Mouse (Mus musculus): ENCODE data around the gene Mok. TPM values are rescaled to one million over a fixed set of nuclear protein-coding genes. Genes with fewer than 3 reads are reported as not detected.
A peak's percentile ranks its signal among the peaks of the same experiment; 100 is the strongest.
"Not testable (repeated sequence)": the region's sequence is repeated elsewhere in the genome, so short reads cannot be mapped to it uniquely, and the experiment has no call there.

The Mok gene
- polyA plus RNA-seq, 1 experiment from 2014 or later = 12.1 TPM

- H3K36me3 ChIP-seq = peaks cover 36% of the 10 kb centered on the region
- no peak overlapping the region for H3K4me2 ChIP-seq (replicated peaks)
- no peak overlapping the region for H3K4me3 ChIP-seq (replicated peaks)
- peaks cover 7% of the 10 kb centered on the region; the same call in 1 of the 2 replicates for H3K4me1 ChIP-seq (replicated peaks)
- no peaks in the 10 kb centered on the region for H3K9me3 ChIP-seq
- no peak overlapping the region for H3K27ac ChIP-seq
- H3K27me3 ChIP-seq = no peaks in the 10 kb centered on the region
- no peak overlapping the region for H3K9ac ChIP-seq (replicated peaks)
- no peak for ATAC-seq
- WGBS = 93% methylated on average over 6 of the region's 6 CpGs
These were observed 23.3 kb upstream of the Mok start for GRCm38 (mm10) chr12:110864008-110864407.

GRCm38 (mm10) chr12:110861256-110861655, 20.5 kb upstream of the Mok start:
- peaks cover 21% of the 10 kb centered on the region for H3K36me3 ChIP-seq
- H3K9ac ChIP-seq (replicated peaks) = no peak overlapping the region
- peak; percentile 53 for ATAC-seq
- 42% methylated on average over 7 of the region's 7 CpGs for WGBS
- H3K27ac ChIP-seq = peak overlapping the region; percentile 49; the same call in 1 of the 2 replicates
- H3K4me2 ChIP-seq (replicated peaks) = no peak overlapping the region
- peaks cover 7% of the 10 kb centered on the region; the same call in 1 of the 2 replicates for H3K4me1 ChIP-seq (replicated peaks)
- H3K9me3 ChIP-seq = no peaks in the 10 kb centered on the region
- no peaks in the 10 kb centered on the region for H3K27me3 ChIP-seq
- no peak overlapping the region for H3K4me3 ChIP-seq (replicated peaks)

- ATAC-seq = no peak
- Histone ChIP-seq H3K4me3 (replicated peaks) (no peak overlapping the region), H3K27me3 (no peaks in the 10 kb centered on the region), H3K9ac (replicated peaks) (no peak overlapping the region), H3K4me2 (replicated peaks) (no peak overlapping the region), H3K27ac (no peak overlapping the region), H3K9me3 (no peaks in the 10 kb centered on the region), H3K36me3 (peaks cover 30% of the 10 kb centered on the region), H3K4me1 (replicated peaks) (peaks cover 7% of the 10 kb centered on the region; the same call in 1 of the 2 replicates)
These were observed 19.6 kb upstream of the Mok start for GRCm38 (mm10) chr12:110860293-110860692.

GRCm38 (mm10) chr12:110858681-110859080, 17.9 kb upstream of the Mok start:
- not testable (repeated sequence) for H3K27me3 ChIP-seq; H3K9ac ChIP-seq (replicated peaks); H3K4me3 ChIP-seq (replicated peaks); H3K4me2 ChIP-seq (replicated peaks); H3K9me3 ChIP-seq; H3K27ac ChIP-seq; ATAC-seq; H3K4me1 ChIP-seq (replicated peaks)
- H3K36me3 ChIP-seq = peaks cover 26% of the 10 kb centered on the region
- WGBS = 97% methylated on average over 15 of the region's 15 CpGs

GRCm38 (mm10) chr12:110857196-110857595, 16.5 kb upstream of the Mok start:
- no peak overlapping the region for H3K9ac ChIP-seq (replicated peaks)
- ATAC-seq = no peak
- WGBS = 91% methylated on average over 7 of the region's 7 CpGs

GRCm38 (mm10) chr12:110854786-110855737, 14.3 kb upstream of the Mok start:
- Histone ChIP-seq H3K9ac (replicated peaks) (no peak overlapping the region), H3K27ac (no peak overlapping the region), H3K36me3 (peaks cover 21% of the 10 kb centered on the region), H3K4me2 (replicated peaks) (no peak overlapping the region), H3K9me3 (no peaks in the 10 kb centered on the region), H3K4me3 (replicated peaks) (no peak overlapping the region), H3K4me1 (replicated peaks) (peaks cover 12% of the 10 kb centered on the region), H3K27me3 (no peaks in the 10 kb centered on the region; the same call in 1 of the 2 replicates)
- WGBS = 89% methylated on average over 32 of the region's 32 CpGs
- ATAC-seq = no peak

More at GRCm38 (mm10) chr12:110857196-110857595, 16.5 kb upstream of the Mok start:
- H3K4me3 ChIP-seq (replicated peaks) = no peak overlapping the region
- H3K4me2 ChIP-seq (replicated peaks) = no peak overlapping the region
- no peaks in the 10 kb centered on the region for H3K27me3 ChIP-seq
- H3K36me3 ChIP-seq = peaks cover 23% of the 10 kb centered on the region
- H3K27ac ChIP-seq = no peak overlapping the region
- peaks cover 7% of the 10 kb centered on the region; the same call in 1 of the 2 replicates for H3K4me1 ChIP-seq (replicated peaks)
- H3K9me3 ChIP-seq = no peaks in the 10 kb centered on the region

GRCm38 (mm10) chr12:110851923-110852322, 11.2 kb upstream of the Mok start:
- no peak overlapping the region for H3K9ac ChIP-seq (replicated peaks)
- H3K4me3 ChIP-seq (replicated peaks) = no peak overlapping the region
- peaks cover 13% of the 10 kb centered on the region for H3K36me3 ChIP-seq
- peaks cover 15% of the 10 kb centered on the region for H3K4me1 ChIP-seq (replicated peaks)
- H3K9me3 ChIP-seq = no peaks in the 10 kb centered on the region
- no peak for ATAC-seq
- no peak overlapping the region for H3K4me2 ChIP-seq (replicated peaks)
- 90% methylated on average over 1 of the region's 1 CpGs for WGBS
- no peak overlapping the region for H3K27ac ChIP-seq
- H3K27me3 ChIP-seq = peaks cover 15% of the 10 kb centered on the region

- Histone ChIP-seq H3K9me3 (no peaks in the 10 kb centered on the region), H3K9ac (replicated peaks) (no peak overlapping the region), H3K4me1 (replicated peaks) (peaks cover 16% of the 10 kb centered on the region), H3K36me3 (peaks cover 13% of the 10 kb centered on the region), H3K27me3 (peaks cover 20% of the 10 kb centered on the region), H3K4me2 (replicated peaks) (peak overlapping the region; percentile 75; the same call in 1 of the 2 replicates), H3K27ac (no peak overlapping the region), H3K4me3 (replicated peaks) (no peak overlapping the region)
- no peak for ATAC-seq
- 82% methylated on average over 12 of the region's 12 CpGs for WGBS
These were observed 10.7 kb upstream of the Mok start for GRCm38 (mm10) chr12:110851414-110851813.

GRCm38 (mm10) chr12:110850929-110851256, 10.2 kb upstream of the Mok start:
- Histone ChIP-seq H3K4me1 (replicated peaks) (peaks cover 21% of the 10 kb centered on the region), H3K36me3 (peaks cover 9% of the 10 kb centered on the region), H3K4me3 (replicated peaks) (peak overlapping the region; percentile 89), H3K9me3 (no peaks in the 10 kb centered on the region), H3K9ac (replicated peaks) (peak overlapping the region; percentile 88), H3K27me3 (peaks cover 25% of the 10 kb centered on the region), H3K4me2 (replicated peaks) (peak overlapping the region; percentile 75), H3K27ac (no peak overlapping the region)
- 17% methylated on average over 9 of the region's 9 CpGs for WGBS
- peak; percentile 15; the same call in 1 of the 2 replicates for ATAC-seq

GRCm38 (mm10) chr12:110850010-110850928, 9.5 kb upstream of the Mok start, which contains the start of gene Zfp839:
Gene Zfp839, plus strand, starts transcription at chr12:110850253.
- Histone ChIP-seq H3K4me2 (replicated peaks) (peak within 1 kb of the TSS; percentile 75), H3K4me3 (replicated peaks) (peak within 1 kb of the TSS; percentile 89), H3K27ac (peak within 1 kb of the TSS; percentile 47; the same call in 1 of the 2 replicates), H3K4me1 (replicated peaks) (peaks cover 27% of the 10 kb centered on the region), H3K9me3 (no peaks in the 10 kb centered on the region), H3K9ac (replicated peaks) (peak within 1 kb of the TSS; percentile 88), H3K27me3 (peaks cover 30% of the 10 kb centered on the region), H3K36me3 (0 out of 2 replicates have a peak, but pooled peaks cover 3% of the 10 kb centered on the region)
- ATAC-seq = peak; percentile 81
- WGBS = under 1% methylated on average over 85 of the region's 89 CpGs

GRCm38 (mm10) chr12:110846191-110846765, 5.5 kb upstream of the Mok start:
- H3K4me3 ChIP-seq (replicated peaks) = peak overlapping the region; percentile 43; the same call in 1 of the 2 replicates
- peaks cover 50% of the 10 kb centered on the region for H3K27me3 ChIP-seq
- ATAC-seq = no peak
- 58% methylated on average over 6 of the region's 6 CpGs for WGBS
- H3K36me3 ChIP-seq = no peaks in the 10 kb centered on the region
- no peak overlapping the region for H3K27ac ChIP-seq
- peaks cover 42% of the 10 kb centered on the region for H3K4me1 ChIP-seq (replicated peaks)
- peak overlapping the region; percentile 44 for H3K9ac ChIP-seq (replicated peaks)
- no peaks in the 10 kb centered on the region for H3K9me3 ChIP-seq
- peak overlapping the region; percentile 57 for H3K4me2 ChIP-seq (replicated peaks)
